Mouse (Mus musculus) ES-E14 (cell line): ENCODE data around the gene Lca5l.

Experiments used
- HCFC1 ChIP-seq: IDR thresholded peaks from 2 replicates; pipeline ENCODE4 v1.6.1; 2012; ENCODE audit warnings: low read length, inconsistent platforms, borderline replicate concordance; ENCODE audit not compliant: insufficient read depth
- MAFK ChIP-seq: IDR thresholded peaks from 2 replicates; pipeline ENCODE4 v1.6.1; 2014; ENCODE audit warnings: mild to moderate bottlenecking, low read depth, low read length, inconsistent platforms; ENCODE audit not compliant: insufficient read depth
- ZC3H11A ChIP-seq: IDR thresholded peaks from 2 replicates; pipeline ENCODE4 v1.6.1; 2012; ENCODE audit warnings: low read depth, mild to moderate bottlenecking, inconsistent platforms, low read length, borderline replicate concordance
- ZNF384 ChIP-seq: IDR thresholded peaks from 2 replicates; pipeline ENCODE4 v1.6.1; 2012; ENCODE audit warnings: low read depth, low read length, inconsistent platforms

- TF ChIP-seq MAFK (no peak), HCFC1 (no peak), ZC3H11A (no peak), ZNF384 (no peak)
Observed at GRCm38 (mm10) chr16:96210856-96211255, 18.8 kb upstream of the Lca5l start.
